Mouse (Mus musculus): ENCODE measurements around the gene Faap24. TPM values are rescaled to one million over a fixed set of nuclear protein-coding genes. Genes with fewer than 3 reads are reported as not detected.

Gene Faap24
- polyA plus RNA-seq, 1 experiment: 14.0 TPM

DNA sequence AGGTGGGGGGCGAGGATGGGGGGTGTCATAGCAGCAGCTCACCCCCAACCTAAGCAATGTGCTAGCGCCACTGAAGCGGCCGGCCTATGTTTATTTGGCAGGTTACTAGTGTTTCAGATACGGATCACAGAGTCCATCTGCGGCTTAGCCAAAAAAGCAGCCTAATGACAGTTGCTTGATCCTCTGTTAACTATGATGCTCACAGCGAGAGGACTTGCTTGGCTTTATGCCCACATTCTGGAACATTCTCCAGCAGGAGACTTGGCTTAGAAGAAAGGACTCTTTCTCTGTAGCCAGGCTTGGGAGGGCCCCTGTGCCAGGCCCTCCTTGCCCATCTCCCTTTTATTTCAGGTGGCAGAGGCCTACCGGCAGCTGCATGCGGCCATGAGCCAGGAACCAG lies 20.0 kb downstream of the Faap24 start:
- Histone ChIP-seq H3K36me3 (ENCODE audit: control insufficient read depth, insufficient read depth) (no peaks in the 10 kb centered on the region), H3ac (ENCODE audit: control insufficient read depth, insufficient read length, low read depth) (no peak overlapping the region), H3K27me3 (ENCODE audit: control insufficient read depth, insufficient read depth, insufficient read length) (no peaks in the 10 kb centered on the region), H3K79me2 (ENCODE audit: control insufficient read depth, insufficient read depth) (no peaks in the 10 kb centered on the region), H3K79me3 (ENCODE audit: low read depth) (no peaks in the 10 kb centered on the region), H3K4me3 (ENCODE audit: insufficient read depth, poor library complexity, severe bottlenecking) (no peak overlapping the region)
- TF ChIP-seq USF1 (IDR thresholded peaks at IDR 0.05; ENCODE audit: low read depth): no peak
- no peak for TF ChIP-seq FOSL1 (IDR thresholded peaks at IDR 0.05; ENCODE audit: insufficient read depth, low read length, poor library complexity, severe bottlenecking)
- no peak for TF ChIP-seq MYOG (IDR thresholded peaks at IDR 0.05; ENCODE audit: control insufficient read depth, extremely low read depth, insufficient read length)
- no peak for TF ChIP-seq CEBPB (IDR thresholded peaks at IDR 0.05; ENCODE audit: low read depth)
- TF ChIP-seq CTCF (IDR thresholded peaks at IDR 0.05; ENCODE audit: control insufficient read depth, insufficient read depth, insufficient read length): no peak
- TF ChIP-seq MAX (IDR thresholded peaks at IDR 0.05): no peak
- TF ChIP-seq MYOD1 (IDR thresholded peaks at IDR 0.05; ENCODE audit: control insufficient read depth, insufficient read length, low read depth): no peak

DNA sequence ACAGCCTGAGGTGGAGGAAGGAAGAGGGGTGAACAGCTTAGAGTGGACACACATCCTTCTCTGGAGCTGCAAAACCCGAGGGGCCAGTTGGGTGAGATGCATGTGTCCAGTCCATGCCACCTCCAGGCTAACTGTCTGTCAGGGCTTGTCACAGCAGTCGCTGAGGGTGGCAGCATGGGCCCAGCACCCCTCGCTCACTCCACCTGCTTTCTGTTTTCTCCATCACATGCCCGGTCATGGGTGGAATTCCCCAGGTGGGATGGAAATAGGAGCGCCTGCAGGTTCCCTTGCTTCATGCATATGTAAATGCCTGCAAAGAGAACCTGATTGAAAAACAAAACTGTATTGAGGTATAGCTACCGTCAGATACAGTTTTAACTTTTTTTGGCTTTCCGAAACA lies 22.4 kb downstream of the Faap24 start:
- TF ChIP-seq MYOG (IDR thresholded peaks at IDR 0.05; ENCODE audit: control insufficient read depth, extremely low read depth, insufficient read length): no peak
- TF ChIP-seq FOSL1 (IDR thresholded peaks at IDR 0.05; ENCODE audit: insufficient read depth, low read length, poor library complexity, severe bottlenecking): no peak
- TF ChIP-seq MYOD1 (IDR thresholded peaks at IDR 0.05; ENCODE audit: control insufficient read depth, insufficient read length, low read depth): no peak
- no peak for TF ChIP-seq MAX (IDR thresholded peaks at IDR 0.05)
- no peak for TF ChIP-seq USF1 (IDR thresholded peaks at IDR 0.05; ENCODE audit: low read depth)
- no peak for TF ChIP-seq CEBPB (IDR thresholded peaks at IDR 0.05; ENCODE audit: low read depth)
- no peak for TF ChIP-seq CTCF (IDR thresholded peaks at IDR 0.05; ENCODE audit: control insufficient read depth, insufficient read depth, insufficient read length)
- Histone ChIP-seq H3K79me3 (ENCODE audit: low read depth) (no peaks in the 10 kb centered on the region), H3K27me3 (ENCODE audit: control insufficient read depth, insufficient read depth, insufficient read length) (no peaks in the 10 kb centered on the region), H3K79me2 (ENCODE audit: control insufficient read depth, insufficient read depth) (no peaks in the 10 kb centered on the region), H3K36me3 (ENCODE audit: control insufficient read depth, insufficient read depth) (no peaks in the 10 kb centered on the region), H3K4me3 (ENCODE audit: insufficient read depth, poor library complexity, severe bottlenecking) (no peak overlapping the region), H3ac (ENCODE audit: control insufficient read depth, insufficient read length, low read depth) (no peak overlapping the region)

DNA sequence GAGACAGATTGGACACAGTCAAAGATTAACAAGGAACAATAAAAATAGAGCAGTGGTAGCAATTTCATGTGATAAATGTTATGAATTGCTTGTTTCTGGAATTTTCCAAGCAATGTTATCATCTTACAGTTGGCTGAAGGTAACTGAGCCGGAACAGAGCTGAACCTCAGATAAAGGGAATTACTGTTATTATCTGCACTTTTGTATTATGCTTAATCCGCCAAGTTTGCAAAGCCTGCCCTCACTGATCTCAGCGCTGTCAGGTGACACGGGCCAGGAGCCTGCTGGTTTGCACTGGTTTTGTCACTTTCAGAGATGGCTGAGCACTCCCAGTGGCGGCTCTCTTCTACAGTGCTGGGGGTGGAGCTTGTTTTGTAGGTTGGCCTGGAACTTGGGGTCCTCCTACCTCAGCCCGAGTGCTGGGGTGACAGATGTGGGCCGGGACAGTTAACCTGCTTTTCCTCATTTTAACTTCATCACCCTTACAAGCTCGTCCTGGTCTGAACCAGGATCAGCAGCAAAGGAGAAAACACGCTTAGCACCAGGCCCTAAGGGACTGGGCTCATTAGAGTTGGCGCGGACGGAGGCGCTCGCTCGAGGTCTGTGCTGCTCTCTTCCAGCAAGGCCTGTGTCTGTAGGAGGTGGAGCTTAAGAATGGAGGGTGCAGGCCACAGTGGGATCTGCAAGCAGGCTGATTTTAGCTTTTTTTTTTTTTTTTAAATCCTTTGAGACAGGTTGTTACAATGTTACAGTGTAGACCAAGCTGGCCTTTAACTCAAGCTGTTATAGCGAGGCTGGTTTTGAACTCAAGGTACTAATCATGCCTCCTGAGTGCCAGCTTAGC lies 23.3 kb downstream of the Faap24 start:
- H3K27me3 ChIP-seq (ENCODE audit: control insufficient read depth, insufficient read depth, insufficient read length): no peaks in the 10 kb centered on the region
- TF ChIP-seq CTCF (IDR thresholded peaks at IDR 0.05; ENCODE audit: control insufficient read depth, insufficient read depth, insufficient read length) (no peak), MYOG (IDR thresholded peaks at IDR 0.05; ENCODE audit: control insufficient read depth, extremely low read depth, insufficient read length) (no peak), MAX (IDR thresholded peaks at IDR 0.05) (no peak), USF1 (IDR thresholded peaks at IDR 0.05; ENCODE audit: low read depth) (no peak), MYOD1 (IDR thresholded peaks at IDR 0.05; ENCODE audit: control insufficient read depth, insufficient read length, low read depth) (no peak), FOSL1 (IDR thresholded peaks at IDR 0.05; ENCODE audit: insufficient read depth, low read length, poor library complexity, severe bottlenecking) (no peak), CEBPB (IDR thresholded peaks at IDR 0.05; ENCODE audit: low read depth) (no peak)
- H3K36me3 ChIP-seq (ENCODE audit: control insufficient read depth, insufficient read depth): no peaks in the 10 kb centered on the region
- no peak overlapping the region for H3K4me3 ChIP-seq (ENCODE audit: insufficient read depth, poor library complexity, severe bottlenecking)
- H3K79me3 ChIP-seq (ENCODE audit: low read depth): no peaks in the 10 kb centered on the region
- no peaks in the 10 kb centered on the region for H3K79me2 ChIP-seq (ENCODE audit: control insufficient read depth, insufficient read depth)
- H3ac ChIP-seq (ENCODE audit: control insufficient read depth, insufficient read length, low read depth): no peak overlapping the region

DNA sequence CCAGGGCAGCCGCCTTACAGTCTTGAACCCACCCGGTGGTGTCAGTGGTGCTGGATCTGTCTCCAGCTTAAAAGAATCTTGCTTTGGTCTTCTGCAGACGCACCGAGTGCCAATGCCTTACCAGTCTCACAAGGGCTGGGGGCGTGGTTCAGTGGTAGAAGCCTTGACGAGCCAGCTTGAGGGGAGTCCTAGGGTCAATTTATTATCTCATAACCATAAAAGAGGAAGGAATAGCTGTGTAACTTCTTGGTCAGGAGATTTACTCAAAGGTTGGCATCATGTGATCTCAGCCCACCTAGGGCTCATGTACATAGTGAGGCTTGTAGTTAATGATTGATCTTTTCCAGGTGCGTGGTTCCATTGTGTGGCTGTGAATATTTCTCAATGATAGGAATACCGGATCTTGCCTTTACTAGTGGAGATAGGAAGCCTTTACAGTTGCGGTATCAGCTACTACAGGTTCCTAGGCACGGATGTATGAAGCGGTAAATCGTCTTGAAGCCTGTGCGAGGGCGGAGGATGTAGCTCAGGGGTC lies 24.1 kb downstream of the Faap24 start:
- no peak overlapping the region for H3K4me3 ChIP-seq (ENCODE audit: insufficient read depth, poor library complexity, severe bottlenecking)
- H3K36me3 ChIP-seq (ENCODE audit: control insufficient read depth, insufficient read depth): no peaks in the 10 kb centered on the region
- H3ac ChIP-seq (ENCODE audit: control insufficient read depth, insufficient read length, low read depth): no peak overlapping the region
- TF ChIP-seq CTCF (IDR thresholded peaks at IDR 0.05; ENCODE audit: control insufficient read depth, insufficient read depth, insufficient read length): no peak
- TF ChIP-seq FOSL1 (IDR thresholded peaks at IDR 0.05; ENCODE audit: insufficient read depth, low read length, poor library complexity, severe bottlenecking): no peak
- no peak for TF ChIP-seq MYOG (IDR thresholded peaks at IDR 0.05; ENCODE audit: control insufficient read depth, extremely low read depth, insufficient read length)
- no peak for TF ChIP-seq MYOD1 (IDR thresholded peaks at IDR 0.05; ENCODE audit: control insufficient read depth, insufficient read length, low read depth)
- TF ChIP-seq MAX (IDR thresholded peaks at IDR 0.05): no peak
- no peak for TF ChIP-seq CEBPB (IDR thresholded peaks at IDR 0.05; ENCODE audit: low read depth)
- no peak for TF ChIP-seq USF1 (IDR thresholded peaks at IDR 0.05; ENCODE audit: low read depth)
- H3K27me3 ChIP-seq (ENCODE audit: control insufficient read depth, insufficient read depth, insufficient read length): no peaks in the 10 kb centered on the region
- H3K79me3 ChIP-seq (ENCODE audit: low read depth): no peaks in the 10 kb centered on the region
- no peaks in the 10 kb centered on the region for H3K79me2 ChIP-seq (ENCODE audit: control insufficient read depth, insufficient read depth)

DNA sequence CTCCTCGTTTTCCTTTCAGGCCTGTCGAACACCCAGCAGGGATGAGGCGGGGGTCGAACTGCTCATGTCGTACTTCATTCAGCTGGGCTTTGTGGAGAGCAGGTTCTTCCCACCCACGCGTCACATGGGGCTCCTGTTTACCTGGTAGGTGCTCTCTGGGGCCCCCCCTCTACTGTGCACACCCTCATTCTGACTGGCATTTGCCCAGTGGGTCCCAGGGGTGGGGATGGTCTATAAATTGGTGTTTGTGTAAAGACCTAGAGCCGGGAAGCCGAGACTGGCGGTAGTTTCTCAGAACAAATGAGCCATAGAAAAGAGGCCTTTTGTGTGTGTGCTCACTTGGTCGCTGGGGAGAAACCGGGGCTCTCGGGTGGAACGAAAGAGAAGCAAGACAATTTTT lies 25.5 kb downstream of the Faap24 start:
- no peak for TF ChIP-seq MAX (IDR thresholded peaks at IDR 0.05)
- no peak for TF ChIP-seq MYOG (IDR thresholded peaks at IDR 0.05; ENCODE audit: control insufficient read depth, extremely low read depth, insufficient read length)
- no peak for TF ChIP-seq USF1 (IDR thresholded peaks at IDR 0.05; ENCODE audit: low read depth)
- no peak for TF ChIP-seq FOSL1 (IDR thresholded peaks at IDR 0.05; ENCODE audit: insufficient read depth, low read length, poor library complexity, severe bottlenecking)
- no peak for TF ChIP-seq MYOD1 (IDR thresholded peaks at IDR 0.05; ENCODE audit: control insufficient read depth, insufficient read length, low read depth)
- TF ChIP-seq CTCF (IDR thresholded peaks at IDR 0.05; ENCODE audit: control insufficient read depth, insufficient read depth, insufficient read length): no peak
- no peak for TF ChIP-seq CEBPB (IDR thresholded peaks at IDR 0.05; ENCODE audit: low read depth)
- no peaks in the 10 kb centered on the region for H3K36me3 ChIP-seq (ENCODE audit: control insufficient read depth, insufficient read depth)
- no peak overlapping the region for H3ac ChIP-seq (ENCODE audit: control insufficient read depth, insufficient read length, low read depth)
- H3K4me3 ChIP-seq (ENCODE audit: insufficient read depth, poor library complexity, severe bottlenecking): no peak overlapping the region
- no peaks in the 10 kb centered on the region for H3K79me2 ChIP-seq (ENCODE audit: control insufficient read depth, insufficient read depth)
- H3K27me3 ChIP-seq (ENCODE audit: control insufficient read depth, insufficient read depth, insufficient read length): no peaks in the 10 kb centered on the region
- no peaks in the 10 kb centered on the region for H3K79me3 ChIP-seq (ENCODE audit: low read depth)

Data from C2C12 (cell line).